Mouse (Mus musculus) stomach, postnatal 0 days (tissue): Measurements from ENCODE around the gene Zfp385a. TPM values are rescaled to one million over a fixed set of nuclear protein-coding genes. Genes with fewer than 3 reads are reported as not detected.

Experiments
- ATAC-seq: fragments of 200-750 bp; cut with Nextera tagmentation; 2 replicates; pipeline ENCODE4 v1.8.0; 2017; ENCODE audit not compliant: low FRiP score, low TSS enrichment
- DNase-seq: peaks from one replicate; pipeline ENCODE4 v3.0.0-alpha.2; 2016; ENCODE audit warnings: low spot score
- H3K27ac ChIP-seq: fragments of 300-500 bp; sonication (generic); replicated peaks from 2 replicates; pipeline ENCODE4 v1.5.1; 2014; ENCODE audit warnings: mild to moderate bottlenecking, control low read depth
- H3K27me3 ChIP-seq: fragments of 300-500 bp; sonication (generic); 2 replicates; pipeline ENCODE4 v1.6.1; 2014; ENCODE audit warnings: low read length; ENCODE audit not compliant: control insufficient read depth, insufficient read depth
- H3K36me3 ChIP-seq: fragments of 300-500 bp; sonication (generic); 2 replicates; pipeline ENCODE4 v1.6.1; 2014; ENCODE audit warnings: low read length, mixed read lengths; ENCODE audit not compliant: control insufficient read depth, insufficient read depth
- H3K4me1 ChIP-seq: fragments of 300-500 bp; sonication (generic); replicated peaks from 2 replicates; pipeline ENCODE4 v1.6.1; 2014; ENCODE audit warnings: antibody characterized with exemption; ENCODE audit not compliant: control insufficient read depth, insufficient read depth
- H3K4me2 ChIP-seq: fragments of 300-500 bp; sonication (generic); replicated peaks from 2 replicates; pipeline ENCODE4 v1.6.1; 2014; ENCODE audit warnings: low read depth, mild to moderate bottlenecking, control low read depth, moderate library complexity
- H3K4me3 ChIP-seq: fragments of 300-500 bp; sonication (generic); 2 replicates; pipeline ENCODE4 v1.5.1; 2014; ENCODE audit warnings: low read depth, low read length, control low read depth
- H3K9ac ChIP-seq: fragments of 300-500 bp; sonication (generic); 2 replicates; pipeline ENCODE4 v1.6.1; 2014; ENCODE audit warnings: mild to moderate bottlenecking, low read length, control low read depth, mixed read lengths
- H3K9me3 ChIP-seq: fragments of 300-500 bp; sonication (generic); 2 replicates; pipeline ENCODE4 v1.6.1; 2016; ENCODE audit warnings: low read length; ENCODE audit not compliant: control insufficient read depth
- CTCF ChIP-seq: IDR thresholded peaks from 2 replicates; pipeline ENCODE4 v1.5.1; 2016; ENCODE audit warnings: antibody characterized with exemption, low read depth, mild to moderate bottlenecking, moderate library complexity
- EP300 ChIP-seq: optimal IDR thresholded peaks from 2 replicates; pipeline ENCODE3; 2016; ENCODE audit warnings: antibody characterized with exemption
- WGBS: fragments of 180-500 bp; shearing (Covaris S2); extraction: QIAGEN DNeasy Blood & Tissue Kit; methylation state at CpG from one replicate; pipeline ENCODE4 v1.1.7; 2014; 5-methylcytosine and 5-hydroxymethylcytosine counted together
- polyA plus RNA-seq: library from polyadenylated mRNA; unstranded; fragments of >200 nt; fragmentation: Nextera tagmentation; extraction: Ambion mirVana; gene quantifications from 2 replicates; pipeline ENCODE4 v1.2.1, GENCODE M21; 2015

Zfp385a gene
- polyA plus RNA-seq, 1 experiment from 2014 or later: 6.0 TPM

DNA sequence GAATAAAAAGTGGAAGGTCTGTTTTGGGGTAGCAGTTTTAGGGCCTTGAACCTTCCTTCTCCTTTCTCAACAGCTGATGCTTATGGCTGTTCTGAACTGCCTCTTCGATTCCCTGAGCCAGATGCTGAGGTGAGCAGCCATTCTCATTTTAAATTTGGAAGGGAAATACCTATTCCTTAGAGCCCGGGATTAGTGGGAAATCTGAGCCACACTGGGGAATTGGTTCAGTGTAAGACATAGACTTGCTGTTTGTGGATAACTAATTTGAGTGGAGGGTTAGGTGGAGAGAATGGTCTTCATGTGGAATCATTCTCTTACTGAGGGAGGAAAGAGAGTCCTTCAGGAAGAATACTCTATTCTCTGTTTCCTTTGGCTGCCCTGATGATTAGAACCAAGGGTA, 45.2 kb downstream of the Zfp385a start:
- TF ChIP-seq CTCF (no peak), EP300 (no peak)
- WGBS: 80% methylated on average over 2 of the region's 2 CpGs

DNA sequence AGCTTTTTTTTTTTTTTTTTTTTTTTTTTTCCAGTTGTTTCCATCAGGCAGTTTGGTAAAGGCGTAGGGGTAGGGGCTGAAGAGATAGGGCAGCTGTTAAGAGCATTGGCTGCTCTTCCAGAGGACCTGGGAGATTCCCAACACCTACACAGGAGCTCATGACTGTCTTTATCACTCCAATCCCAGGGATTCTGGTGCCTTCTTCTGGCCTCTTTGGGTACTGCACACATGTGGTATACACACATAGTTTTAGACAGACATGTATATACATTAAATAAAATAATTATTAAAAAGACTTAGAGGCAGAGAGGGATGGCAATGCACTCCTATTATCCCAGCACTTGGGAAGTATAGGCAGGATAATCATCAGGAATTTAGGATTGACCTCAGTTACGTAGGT, 46.5 kb downstream of the Zfp385a start:
- H3K4me1 ChIP-seq: no peaks in the 10 kb centered on the region
- ATAC-seq: no peak
- H3K27me3 ChIP-seq: no peaks in the 10 kb centered on the region
- H3K9me3 ChIP-seq: no peaks in the 10 kb centered on the region
- H3K4me2 ChIP-seq: no peak overlapping the region
- DNase-seq: no peak
- H3K36me3 ChIP-seq: peaks cover 9% of the 10 kb centered on the region
- no peak overlapping the region for H3K4me3 ChIP-seq
- no peak overlapping the region for H3K27ac ChIP-seq
- TF ChIP-seq CTCF: peak; percentile 41
- no peak for TF ChIP-seq EP300
- H3K9ac ChIP-seq: no peak overlapping the region
- 96% methylated on average over 2 of the region's 2 CpGs for WGBS

More for the DNA sequence above, 45.2 kb downstream of the Zfp385a start:
- ATAC-seq (no peak), DNase-seq (no peak)
- Histone ChIP-seq H3K9me3 (no peaks in the 10 kb centered on the region), H3K27ac (no peak overlapping the region), H3K27me3 (no peaks in the 10 kb centered on the region), H3K9ac (no peak overlapping the region), H3K4me3 (no peak overlapping the region), H3K4me2 (no peak overlapping the region), H3K36me3 (peaks cover 9% of the 10 kb centered on the region), H3K4me1 (no peaks in the 10 kb centered on the region)

DNA sequence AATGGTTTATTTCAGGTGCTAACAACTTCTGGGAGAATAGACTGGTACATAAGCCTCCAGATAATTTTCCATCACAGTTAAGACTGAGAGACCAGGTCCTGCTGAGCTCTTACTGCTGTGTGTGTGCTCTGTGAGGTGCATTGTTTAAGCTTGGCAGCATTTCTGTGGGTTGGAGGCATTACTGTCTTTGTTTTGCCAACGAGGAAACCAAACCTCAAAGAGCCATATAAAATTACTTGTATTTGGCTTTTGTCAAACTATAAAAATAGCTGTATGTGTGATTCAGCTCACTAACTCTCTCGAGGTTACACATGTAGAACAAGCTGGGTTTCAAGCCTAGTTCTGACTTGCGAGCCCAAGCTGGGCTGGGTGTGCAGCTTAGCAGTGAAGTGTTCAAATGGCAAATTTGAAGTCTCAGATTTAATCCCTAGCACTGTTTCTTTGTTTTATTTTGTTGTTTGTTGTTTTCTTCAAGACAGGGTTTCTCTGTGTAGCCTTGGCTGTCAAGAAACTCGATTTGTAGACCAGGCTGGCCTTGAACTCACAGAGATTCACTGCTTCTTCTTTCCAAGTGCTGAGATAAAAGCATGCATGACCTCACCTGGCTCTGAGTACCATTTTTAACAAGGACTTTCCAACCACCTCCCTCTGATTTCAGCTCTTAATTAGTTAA, 47.1 kb downstream of the Zfp385a start:
- Histone ChIP-seq H3K36me3 (peaks cover 9% of the 10 kb centered on the region), H3K4me2 (no peak overlapping the region), H3K9ac (no peak overlapping the region), H3K4me1 (no peaks in the 10 kb centered on the region), H3K27me3 (no peaks in the 10 kb centered on the region), H3K9me3 (no peaks in the 10 kb centered on the region), H3K4me3 (no peak overlapping the region), H3K27ac (no peak overlapping the region)
- no peak for TF ChIP-seq EP300
- no peak for TF ChIP-seq CTCF
- DNase-seq (no peak), ATAC-seq (no peak)
- WGBS: 73% methylated on average over 4 of the region's 4 CpGs

DNA sequence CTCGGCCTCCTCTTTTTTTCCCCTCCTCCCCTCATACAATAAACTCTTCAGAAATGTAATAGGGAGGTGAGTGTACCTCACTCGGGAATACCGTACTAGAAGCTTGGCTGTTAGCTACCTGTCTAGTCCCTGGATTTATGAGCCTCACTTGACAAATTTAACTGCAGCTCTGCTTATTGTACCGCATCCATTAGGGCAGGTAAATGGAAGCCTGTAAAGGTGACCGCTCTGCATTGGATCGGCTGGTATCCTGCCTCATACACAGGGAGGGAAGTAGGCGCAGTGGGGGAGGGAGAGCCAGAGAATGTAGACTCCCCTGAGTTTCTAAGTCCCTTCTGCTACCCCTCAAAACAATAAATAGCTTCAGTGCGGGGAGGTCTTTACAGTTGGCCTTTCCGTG, 49.0 kb downstream of the Zfp385a start:
- Histone ChIP-seq H3K4me1 (peaks cover 1% of the 10 kb centered on the region; the same call in 1 of the 2 replicates), H3K4me3 (no peak overlapping the region), H3K9ac (no peak overlapping the region), H3K27ac (no peak overlapping the region), H3K27me3 (no peaks in the 10 kb centered on the region), H3K9me3 (no peaks in the 10 kb centered on the region), H3K36me3 (peaks cover 4% of the 10 kb centered on the region; the same call in 1 of the 2 replicates), H3K4me2 (no peak overlapping the region)
- WGBS: 83% methylated on average over 9 of the region's 9 CpGs
- no peak for ATAC-seq
- no peak for DNase-seq
- no peak for TF ChIP-seq CTCF
- TF ChIP-seq EP300: no peak

DNA sequence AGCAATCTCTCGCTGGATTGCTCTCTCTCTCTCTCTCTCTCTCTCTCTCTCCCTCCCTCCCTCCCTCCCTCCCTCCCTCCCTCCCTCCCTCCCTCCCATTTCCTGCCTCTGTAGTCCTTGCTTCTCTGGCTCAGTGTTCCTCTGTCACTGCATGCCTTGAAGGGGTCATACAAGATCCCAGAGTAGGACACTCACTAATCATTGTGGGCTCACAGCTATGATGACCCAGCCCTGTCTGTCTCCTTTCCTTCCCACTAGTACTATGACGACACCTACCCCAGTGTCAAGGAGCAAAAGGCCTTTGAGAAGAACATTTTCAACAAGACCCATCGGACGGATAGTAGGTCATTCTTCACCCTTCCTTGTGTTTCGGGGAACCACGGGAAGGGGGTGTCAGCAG, 49.5 kb downstream of the Zfp385a start:
- H3K27ac ChIP-seq: no peak overlapping the region
- H3K9me3 ChIP-seq: no peaks in the 10 kb centered on the region
- WGBS: 68% methylated on average over 6 of the region's 6 CpGs
- H3K4me3 ChIP-seq: no peak overlapping the region
- no peak for ATAC-seq
- H3K9ac ChIP-seq: no peak overlapping the region
- H3K4me2 ChIP-seq: no peak overlapping the region
- peaks cover 4% of the 10 kb centered on the region; the same call in 1 of the 2 replicates for H3K36me3 ChIP-seq
- H3K4me1 ChIP-seq: peaks cover 4% of the 10 kb centered on the region; the same call in 1 of the 2 replicates
- DNase-seq: no peak
- no peaks in the 10 kb centered on the region for H3K27me3 ChIP-seq
- no peak for TF ChIP-seq EP300
- no peak for TF ChIP-seq CTCF

DNA sequence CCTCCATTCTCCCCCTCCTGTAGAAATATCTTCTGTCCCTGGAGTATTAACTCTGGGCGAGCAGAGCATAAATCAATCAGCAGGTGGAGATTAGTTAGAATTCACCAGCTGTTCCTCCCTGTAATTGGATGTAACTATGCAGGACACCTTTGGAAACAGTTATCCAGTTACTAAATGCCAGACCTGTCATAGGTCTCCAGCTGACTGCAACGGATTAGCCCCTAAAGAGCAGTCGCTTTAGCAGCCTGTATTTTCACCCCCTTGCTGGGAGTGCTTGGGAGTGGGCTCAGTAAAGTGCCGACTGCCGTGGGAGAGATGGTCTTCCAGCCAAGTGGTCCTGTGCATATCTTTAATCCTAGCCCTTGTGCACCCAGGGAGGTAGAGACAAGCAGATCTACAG, 50.3 kb downstream of the Zfp385a start:
- DNase-seq (no peak), ATAC-seq (no peak)
- H3K36me3 ChIP-seq: peaks cover 4% of the 10 kb centered on the region; the same call in 1 of the 2 replicates
- H3K27me3 ChIP-seq: no peaks in the 10 kb centered on the region
- H3K4me3 ChIP-seq: no peak overlapping the region
- no peak overlapping the region for H3K4me2 ChIP-seq
- no peaks in the 10 kb centered on the region for H3K9me3 ChIP-seq
- peaks cover 10% of the 10 kb centered on the region; the same call in 1 of the 2 replicates for H3K4me1 ChIP-seq
- 60% methylated on average over 5 of the region's 5 CpGs for WGBS
- H3K9ac ChIP-seq: no peak overlapping the region
- no peak for TF ChIP-seq CTCF
- H3K27ac ChIP-seq: no peak overlapping the region
